Mouse (Mus musculus) right cerebral cortex, postnatal 36 days (tissue): ENCODE results near the gene Gm20422.
"Not testable (repeated sequence)": the region's sequence is repeated elsewhere in the genome, so short reads cannot be mapped to it uniquely, and the experiment has no call there.

Experiments
- DNase-seq, 2 experiments: peaks; one replicate each; pipeline ENCODE4 v3.0.0; 2022; ENCODE audit warnings: low spot score in 2 of 2, mixed read lengths in 1 of 2

Gm20422 gene

DNA sequence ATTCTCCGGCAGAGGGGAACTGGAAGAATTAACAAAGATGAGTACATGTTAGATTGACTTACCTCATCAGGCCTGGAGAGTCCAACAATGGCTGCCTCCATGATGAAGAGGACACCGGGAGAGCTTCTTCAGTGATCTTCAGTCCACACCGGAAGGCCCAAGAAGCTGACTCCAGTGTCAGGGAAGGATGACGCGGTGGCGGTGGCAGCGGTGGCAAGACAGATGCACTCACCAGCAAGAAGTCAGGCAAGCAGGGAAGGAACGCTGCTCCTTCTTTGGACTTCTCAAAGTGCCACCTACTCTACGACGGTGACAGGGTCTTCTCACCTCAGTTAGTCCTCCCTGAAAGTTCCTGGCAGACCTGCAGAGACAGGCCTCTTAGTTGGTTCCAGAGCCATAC lies 64.1 kb downstream of the Gm20422 start, which contains the start of gene Zfp869:
Zfp869 (minus strand) TSS at position 101 of the 400 bp plus-strand sequence.
- DNase-seq, result not testable (repeated sequence)

DNA sequence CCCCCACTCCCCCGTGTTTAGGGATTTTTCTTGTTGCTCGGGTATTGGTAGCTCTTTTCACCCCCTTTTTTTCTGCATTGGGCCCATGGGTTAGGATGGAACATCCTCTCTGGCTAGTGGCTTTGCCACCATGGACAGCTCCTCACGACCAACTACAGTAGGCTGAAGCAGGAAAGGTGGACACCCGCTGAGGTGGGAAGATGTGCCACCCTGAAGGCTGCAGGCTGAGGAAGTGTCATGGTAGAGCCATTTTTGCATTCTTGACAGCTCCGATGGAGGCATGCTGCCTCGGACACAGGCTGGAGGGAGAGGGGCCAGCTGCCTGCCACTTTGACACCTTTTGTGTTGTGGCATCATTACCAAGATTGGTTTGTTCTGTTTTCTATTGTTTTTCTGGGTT lies 72.9 kb downstream of the Gm20422 start:
- DNase-seq, result no peak
